Mouse (Mus musculus) adrenal gland, adult (tissue): ENCODE results near the gene Sipa1l3.

ENCODE experiments used
- DNase-seq, 2 experiments: peaks; one replicate each; pipeline ENCODE4 v3.0.0; 2022 to 2023; ENCODE audit warnings: low spot score in 1 of 2; ENCODE audit not compliant: inconsistent age in 2 of 2

The Sipa1l3 gene

GRCm38 (mm10) chr7:29447147-29447829 lies 71.2 kb downstream of the Sipa1l3 start:
- DNase-seq = no peak

- no peak for DNase-seq
Observed at GRCm38 (mm10) chr7:29446156-29446555, 72.3 kb downstream of the Sipa1l3 start.

- peak in 1 of 2 experiments; percentile 60 for DNase-seq
Observed at GRCm38 (mm10) chr7:29444527-29444926, 73.9 kb downstream of the Sipa1l3 start.

GRCm38 (mm10) chr7:29444070-29444469 lies 74.4 kb downstream of the Sipa1l3 start:
- DNase-seq = peak in 1 of 2 experiments; percentile 76

GRCm38 (mm10) chr7:29441793-29442192 lies 76.6 kb downstream of the Sipa1l3 start:
- peak; percentile 52 to 84 for DNase-seq

GRCm38 (mm10) chr7:29441151-29441550 lies 77.3 kb downstream of the Sipa1l3 start:
- no peak for DNase-seq

- peak; percentile 77 to 92 for DNase-seq
Observed at GRCm38 (mm10) chr7:29438655-29439282, 79.7 kb downstream of the Sipa1l3 start.

GRCm38 (mm10) chr7:29438204-29438603 lies 80.2 kb downstream of the Sipa1l3 start:
- no peak for DNase-seq

GRCm38 (mm10) chr7:29437072-29437471 lies 81.4 kb downstream of the Sipa1l3 start:
- no peak for DNase-seq

- DNase-seq = no peak
Observed at GRCm38 (mm10) chr7:29434313-29435035, 84.0 kb downstream of the Sipa1l3 start.

- DNase-seq = peak in 1 of 2 experiments; percentile 50
Observed at GRCm38 (mm10) chr7:29433725-29434124, 84.7 kb downstream of the Sipa1l3 start.

- no peak for DNase-seq
Observed at GRCm38 (mm10) chr7:29432947-29433553, 85.4 kb downstream of the Sipa1l3 start.

- DNase-seq = peak in 1 of 2 experiments; percentile 37
Observed at GRCm38 (mm10) chr7:29432180-29432946, 86.1 kb downstream of the Sipa1l3 start.

- DNase-seq = no peak
Observed at GRCm38 (mm10) chr7:29430739-29431211, 87.7 kb downstream of the Sipa1l3 start.

- peak; percentile 60 to 78 for DNase-seq
Observed at GRCm38 (mm10) chr7:29426056-29426455, 92.4 kb downstream of the Sipa1l3 start.

GRCm38 (mm10) chr7:29425413-29425827 lies 93.0 kb downstream of the Sipa1l3 start:
- DNase-seq = no peak

- no peak for DNase-seq
Observed at GRCm38 (mm10) chr7:29424690-29425089, 93.8 kb downstream of the Sipa1l3 start.

- no peak for DNase-seq
Observed at GRCm38 (mm10) chr7:29421909-29422244, 96.6 kb downstream of the Sipa1l3 start.

GRCm38 (mm10) chr7:29421240-29421908 lies 97.1 kb downstream of the Sipa1l3 start:
- no peak for DNase-seq

- DNase-seq = no peak
Observed at GRCm38 (mm10) chr7:29419836-29420235, 98.6 kb downstream of the Sipa1l3 start.
